8 mouse cellular contexts compared by ENCODE assay signal in genomic region chr8:119779013-119779737, GRCm38 (mm10). TPM values are rescaled to one million over a fixed set of nuclear protein-coding genes. Genes with fewer than 3 reads are reported as not detected.
DNase-seq lines count a peak whose midpoint lies in the region; ATAC-seq lines count a peak whose summit lies in the region.

No protein-coding gene starts in this region.

- no peaks in the 10 kb centered on the region for H3K36me3 ChIP-seq in hindbrain, embryonic 13.5 days

- no peaks in the 10 kb centered on the region for H3K27me3 ChIP-seq in hindbrain, embryonic 13.5 days

- DNase-seq in T-cell, adult 2 months (ENCODE audit: low spot score): peak; percentile 80
- peak; percentile 91 to 92 for DNase-seq in cerebellum, postnatal 14 days
- peak; percentile 63 to 79 for DNase-seq in frontal cortex, postnatal 14 days (ENCODE audit: low spot score in 2 of 2)
- DNase-seq in layer of hippocampus, postnatal 25 days (ENCODE audit: extremely low spot score in 1 of 2, low spot score in 1 of 2): peak; percentile 59 to 74
- peak; percentile 90 for DNase-seq in lung, postnatal 25 days (ENCODE audit: low spot score)
- peak; percentile 76 for DNase-seq in retina, postnatal 7 days (ENCODE audit: low read depth, low spot score)
- peak; percentile 59 for DNase-seq in urinary bladder, postnatal 10 days (ENCODE audit: low spot score)

- 0 out of 2 replicates have a peak, but pooled peaks have one; percentile 3 for ATAC-seq in hindbrain, embryonic 13.5 days (ENCODE audit: low FRiP score)

- H3K4me3 ChIP-seq in hindbrain, embryonic 13.5 days: peak overlapping the region; percentile 65; the same call in 1 of the 2 replicates

- no peak overlapping the region for H3K9ac ChIP-seq in hindbrain, embryonic 13.5 days

- peaks cover 27% of the 10 kb centered on the region for H3K4me1 ChIP-seq in hindbrain, embryonic 13.5 days (replicated peaks)

- H3K27ac ChIP-seq in hindbrain, embryonic 13.5 days: peak overlapping the region; percentile 83; the same call in 1 of the 2 replicates

- H3K9me3 ChIP-seq in hindbrain, embryonic 13.5 days: no peaks in the 10 kb centered on the region

- 28% methylated on average over 14 of the region's 14 CpGs for WGBS in hindbrain, embryonic 13.5 days

- peak overlapping the region; percentile 95 for H3K4me2 ChIP-seq in hindbrain, embryonic 13.5 days

RNA-seq across cellular contexts. Expression of gene Tldc1, which starts 1.0 kb away (rescaled TPM):
- polyA plus RNA-seq in hindbrain, embryonic 13.5 days (2015; fragmentation: Nextera tagmentation; extraction: Ambion mirVana): 11.8 and 12.8 TPM in 2 replicates
- 10 to 100 TPM; 14.1 to 17.0 TPM for total RNA-seq in layer of hippocampus, postnatal 25 days (2021)

Comparison
In these comparisons a context has a peak if more than half of its experiments do, and no peak if none do; other contexts are left out.
1. Peak in every context shown above with its lines: DNase-seq, ATAC-seq, H3K4me3 ChIP-seq and H3K27ac ChIP-seq.